ENCODE assay signal across 22 mouse cellular contexts in the genomic region with DNA sequence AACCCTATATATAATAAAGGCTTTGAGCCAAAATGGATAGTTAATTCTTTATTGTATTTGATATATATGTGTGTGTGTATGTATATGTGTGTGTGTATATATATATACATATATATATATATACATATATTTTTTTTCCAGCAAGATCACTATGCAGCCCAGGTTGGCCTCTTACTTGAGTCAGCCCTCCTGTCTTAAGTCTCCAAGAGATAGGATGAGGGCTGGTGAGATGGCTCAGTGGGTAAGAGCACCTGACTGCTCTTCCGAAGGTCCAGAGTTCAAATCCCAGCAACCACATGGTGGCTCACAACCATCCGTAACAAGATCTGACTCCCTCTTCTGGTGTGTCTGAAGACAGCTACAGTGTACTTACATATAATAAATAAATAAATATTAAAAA. TPM values are rescaled to one million over a fixed set of nuclear protein-coding genes. Genes with fewer than 3 reads are reported as not detected.
"Had no signal": no experiment of that assay in that cellular context is flagged by ENCODE, and none has a peak within 500 bp of the region (broad histone marks: within the 10 kb centered on the region; RNA-seq: fewer than 3 reads in every experiment).

No protein-coding gene starts in this region.

RNA-seq across cellular contexts. Expression of gene Exosc6, which starts 29.5 kb away (rescaled TPM):
- total RNA-seq: gastrocnemius, adult 18-20 months; gastrocnemius, adult 8-10 months; gastrocnemius, postnatal 14 days; gastrocnemius, postnatal 36 days; heart, adult 2 months; heart, postnatal 14 days; heart, postnatal 36 days; layer of hippocampus, adult 18-20 months; layer of hippocampus, adult 8-10 months; layer of hippocampus, postnatal 14 days; layer of hippocampus, postnatal 36 days; left cerebral cortex, adult 18-20 months; left cerebral cortex, adult 8-10 months; left cerebral cortex, postnatal 10 days; left cerebral cortex, postnatal 25 days; left cerebral cortex, postnatal 4 days; liver, adult 2 months had no signal
- polyA plus RNA-seq: gonadal fat pad, adult 2 months; heart, adult 2 months; hindbrain, embryonic 14.5 days; hindbrain, embryonic 16.5 days; kidney, adult 2 months; large intestine, adult 2 months; liver, adult 2 months had no signal
